Mouse (Mus musculus) CD4-positive, CD25-positive, alpha-beta regulatory T cell, adult 9 weeks (primary cell): Measurements from ENCODE around the gene Vmn2r60. TPM values are rescaled to one million over a fixed set of nuclear protein-coding genes. Genes with fewer than 3 reads are reported as not detected.

Experiments
- polyA plus RNA-seq: library from polyadenylated mRNA; unstranded; fragments of 100-300 nt; shearing (Covaris generic); gene quantifications from one replicate; pipeline ENCODE4 v1.2.1, GENCODE M21; 2017

Vmn2r60 gene
- polyA plus RNA-seq: 0.06 TPM

GRCm38 (mm10) chr7:42107470-42107869 lies at the start of gene Vmn2r60:
Vmn2r60 (plus strand) TSS chr7:42107770.

GRCm38 (mm10) chr7:42058923-42059322 lies 48.6 kb upstream of the Vmn2r60 start, which contains the start of gene Vmn2r59:
Vmn2r59 (minus strand) TSS chr7:42059023.

Other genes starting within 250 kb of the Vmn2r60 start
- not detected for gene Vmn2r58, start 235.1 kb upstream of the Vmn2r60 start, polyA plus RNA-seq
- gene Vmn2r59, start 48.7 kb upstream of the Vmn2r60 start, polyA plus RNA-seq: not detected
- not detected for gene Vmn2r61, start 152.3 kb downstream of the Vmn2r60 start, polyA plus RNA-seq